Mouse (Mus musculus) forebrain, embryonic 11.5 days (tissue): ENCODE data around the gene Csrp3. TPM values are rescaled to one million over a fixed set of nuclear protein-coding genes. Genes with fewer than 3 reads are reported as not detected.

Experiments
- ATAC-seq: fragments of 200-750 bp; cut with Nextera tagmentation; replicated peaks from 2 replicates; pipeline ENCODE4 v1.8.0; 2017; ENCODE audit warnings: moderate TSS enrichment; ENCODE audit not compliant: low FRiP score
- DNase-seq: peaks from one replicate; pipeline ENCODE4 v3.0.0-alpha.2; 2017; ENCODE audit warnings: low spot score
- H3K27ac ChIP-seq: fragments of 300-500 bp; sonication (generic); 2 replicates; pipeline ENCODE4 v1.5.1; 2014; ENCODE audit warnings: low read depth, low read length
- H3K27me3 ChIP-seq: fragments of 300-500 bp; sonication (generic); 2 replicates; pipeline ENCODE4 v1.6.1; 2014; ENCODE audit warnings: mild to moderate bottlenecking, low read length, mixed read lengths; ENCODE audit not compliant: control insufficient read depth, insufficient read depth
- H3K36me3 ChIP-seq: fragments of 300-500 bp; sonication (generic); 2 replicates; pipeline ENCODE4 v1.6.1; 2014; ENCODE audit warnings: mild to moderate bottlenecking, low read length, moderate library complexity, mixed read lengths; ENCODE audit not compliant: control insufficient read depth, insufficient read depth
- H3K4me1 ChIP-seq: fragments of 300-500 bp; sonication (generic); replicated peaks from 2 replicates; pipeline ENCODE4 v1.6.1; 2014; ENCODE audit warnings: low read length, mixed read lengths; ENCODE audit not compliant: control insufficient read depth, insufficient read depth
- H3K4me2 ChIP-seq: fragments of 300-500 bp; sonication (generic); 2 replicates; pipeline ENCODE4 v1.6.1; 2014; ENCODE audit warnings: low read depth, mild to moderate bottlenecking, low read length, moderate library complexity, mixed read lengths; ENCODE audit not compliant: severe bottlenecking
- H3K4me3 ChIP-seq: fragments of 300-500 bp; sonication (generic); 2 replicates; pipeline ENCODE4 v1.5.1; 2014; ENCODE audit warnings: low read depth, low read length
- H3K9ac ChIP-seq: fragments of 300-500 bp; sonication (generic); 2 replicates; pipeline ENCODE4 v1.6.1; 2014; ENCODE audit warnings: low read length
- H3K9me3 ChIP-seq: fragments of 300-500 bp; sonication (generic); 2 replicates; pipeline ENCODE4 v1.6.1; 2016; ENCODE audit warnings: low read length, mixed read lengths; ENCODE audit not compliant: control insufficient read depth
- WGBS: fragments of 180-500 bp; shearing (Covaris S2); extraction: QIAGEN DNeasy Blood & Tissue Kit; methylation state at CpG from one replicate; pipeline ENCODE4 v1.1.7; 2014; 5-methylcytosine and 5-hydroxymethylcytosine counted together
- polyA plus RNA-seq: library from polyadenylated mRNA; unstranded; fragments of >200 nt; fragmentation: Nextera tagmentation; extraction: Ambion mirVana; gene quantifications from 2 replicates; pipeline ENCODE4 v1.2.1, GENCODE M21; 2014

The Csrp3 gene
- polyA plus RNA-seq, 1 experiment from 2014 or later: not detected

- 91% methylated on average over 5 of the region's 5 CpGs for WGBS
- H3K27me3 ChIP-seq: no peaks in the 10 kb centered on the region
- H3K4me2 ChIP-seq: no peak overlapping the region
Observed at GRCm38 (mm10) chr7:48843541-48843940, 4.3 kb downstream of the Csrp3 start.

GRCm38 (mm10) chr7:48842353-48842752 is 5.5 kb downstream of the Csrp3 start:
- no peak overlapping the region for H3K27ac ChIP-seq
- WGBS: 79% methylated on average over 3 of the region's 3 CpGs
- H3K36me3 ChIP-seq: no peaks in the 10 kb centered on the region
- H3K27me3 ChIP-seq: no peaks in the 10 kb centered on the region
- DNase-seq: no peak
- no peaks in the 10 kb centered on the region for H3K9me3 ChIP-seq
- no peak for ATAC-seq
- no peak overlapping the region for H3K4me2 ChIP-seq
- no peaks in the 10 kb centered on the region for H3K4me1 ChIP-seq
- H3K9ac ChIP-seq: no peak overlapping the region
- H3K4me3 ChIP-seq: no peak overlapping the region

More at GRCm38 (mm10) chr7:48843541-48843940, 4.3 kb downstream of the Csrp3 start:
- Histone ChIP-seq H3K27ac (no peak overlapping the region), H3K36me3 (no peaks in the 10 kb centered on the region), H3K9ac (no peak overlapping the region), H3K4me1 (0 out of 2 replicates have a peak, but pooled peaks cover 3% of the 10 kb centered on the region), H3K4me3 (no peak overlapping the region), H3K9me3 (no peaks in the 10 kb centered on the region)
- DNase-seq (no peak), ATAC-seq (no peak)

- H3K4me3 ChIP-seq: no peak overlapping the region
- H3K27me3 ChIP-seq: no peaks in the 10 kb centered on the region
- 82% methylated on average over 4 of the region's 4 CpGs for WGBS
- ATAC-seq (no peak), DNase-seq (no peak)
- no peaks in the 10 kb centered on the region for H3K4me1 ChIP-seq
- H3K9ac ChIP-seq: no peak overlapping the region
- H3K9me3 ChIP-seq: no peaks in the 10 kb centered on the region
- H3K27ac ChIP-seq: no peak overlapping the region
- no peaks in the 10 kb centered on the region for H3K36me3 ChIP-seq
- no peak overlapping the region for H3K4me2 ChIP-seq
Observed at GRCm38 (mm10) chr7:48841538-48841937, 6.3 kb downstream of the Csrp3 start.

- H3K9me3 ChIP-seq: no peaks in the 10 kb centered on the region
- no peak overlapping the region for H3K4me3 ChIP-seq
- no peak for ATAC-seq
- no peak overlapping the region for H3K27ac ChIP-seq
- H3K4me1 ChIP-seq: no peaks in the 10 kb centered on the region
- H3K9ac ChIP-seq: no peak overlapping the region
- H3K4me2 ChIP-seq: no peak overlapping the region
- no peak for DNase-seq
- no peaks in the 10 kb centered on the region for H3K27me3 ChIP-seq
- WGBS: 83% methylated on average over 2 of the region's 2 CpGs
- H3K36me3 ChIP-seq: no peaks in the 10 kb centered on the region
Observed at GRCm38 (mm10) chr7:48840545-48840944, 7.3 kb downstream of the Csrp3 start.

GRCm38 (mm10) chr7:48838434-48838833 is 9.4 kb downstream of the Csrp3 start:
- DNase-seq (no peak), ATAC-seq (no peak)
- Histone ChIP-seq H3K27ac (no peak overlapping the region), H3K36me3 (no peaks in the 10 kb centered on the region), H3K4me1 (peaks cover 4% of the 10 kb centered on the region; the same call in 1 of the 2 replicates), H3K4me3 (no peak overlapping the region), H3K9me3 (no peaks in the 10 kb centered on the region), H3K9ac (no peak overlapping the region), H3K4me2 (no peak overlapping the region), H3K27me3 (no peaks in the 10 kb centered on the region)
- 70% methylated on average over 2 of the region's 2 CpGs for WGBS

- no peak overlapping the region for H3K4me3 ChIP-seq
- ATAC-seq: no peak
- H3K27ac ChIP-seq: no peak overlapping the region
- no peak overlapping the region for H3K9ac ChIP-seq
- H3K4me1 ChIP-seq: peaks cover 4% of the 10 kb centered on the region; the same call in 1 of the 2 replicates
- H3K27me3 ChIP-seq: no peaks in the 10 kb centered on the region
- 90% methylated on average over 6 of the region's 6 CpGs for WGBS
- H3K36me3 ChIP-seq: no peaks in the 10 kb centered on the region
- no peak overlapping the region for H3K4me2 ChIP-seq
- H3K9me3 ChIP-seq: no peaks in the 10 kb centered on the region
- DNase-seq: no peak
Observed at GRCm38 (mm10) chr7:48836949-48837348, 10.9 kb downstream of the Csrp3 start.

GRCm38 (mm10) chr7:48834989-48835626 is 12.7 kb downstream of the Csrp3 start:
- H3K27me3 ChIP-seq: no peaks in the 10 kb centered on the region
- WGBS: 61% methylated on average over 12 of the region's 12 CpGs
- no peaks in the 10 kb centered on the region for H3K36me3 ChIP-seq
- DNase-seq: no peak
- no peak overlapping the region for H3K4me2 ChIP-seq
- no peak overlapping the region for H3K9ac ChIP-seq
- 0 out of 2 replicates have a peak, but pooled peaks have one; percentile 21 for ATAC-seq
- H3K4me3 ChIP-seq: no peak overlapping the region
- no peaks in the 10 kb centered on the region for H3K9me3 ChIP-seq
- H3K27ac ChIP-seq: no peak overlapping the region
- peaks cover 4% of the 10 kb centered on the region; the same call in 1 of the 2 replicates for H3K4me1 ChIP-seq

- H3K9me3 ChIP-seq: no peaks in the 10 kb centered on the region
- no peak overlapping the region for H3K27ac ChIP-seq
- ATAC-seq: no peak
Observed at GRCm38 (mm10) chr7:48834371-48834970, 13.4 kb downstream of the Csrp3 start.

More at GRCm38 (mm10) chr7:48834371-48834970, 13.4 kb downstream of the Csrp3 start:
- H3K36me3 ChIP-seq: no peaks in the 10 kb centered on the region
- H3K4me2 ChIP-seq: no peak overlapping the region
- no peak overlapping the region for H3K4me3 ChIP-seq
- H3K4me1 ChIP-seq: peaks cover 4% of the 10 kb centered on the region; the same call in 1 of the 2 replicates
- no peak for DNase-seq
- no peak overlapping the region for H3K9ac ChIP-seq
- 55% methylated on average over 4 of the region's 4 CpGs for WGBS
- H3K27me3 ChIP-seq: no peaks in the 10 kb centered on the region
